Mouse (Mus musculus): Measurements from ENCODE around the gene Ciao2b. TPM values are rescaled to one million over a fixed set of nuclear protein-coding genes. Genes with fewer than 3 reads are reported as not detected.
A peak's percentile ranks its signal among the peaks of the same experiment; 100 is the strongest.

Gene Ciao2b
- polyA plus RNA-seq, 1 experiment = 69.5 TPM

DNA sequence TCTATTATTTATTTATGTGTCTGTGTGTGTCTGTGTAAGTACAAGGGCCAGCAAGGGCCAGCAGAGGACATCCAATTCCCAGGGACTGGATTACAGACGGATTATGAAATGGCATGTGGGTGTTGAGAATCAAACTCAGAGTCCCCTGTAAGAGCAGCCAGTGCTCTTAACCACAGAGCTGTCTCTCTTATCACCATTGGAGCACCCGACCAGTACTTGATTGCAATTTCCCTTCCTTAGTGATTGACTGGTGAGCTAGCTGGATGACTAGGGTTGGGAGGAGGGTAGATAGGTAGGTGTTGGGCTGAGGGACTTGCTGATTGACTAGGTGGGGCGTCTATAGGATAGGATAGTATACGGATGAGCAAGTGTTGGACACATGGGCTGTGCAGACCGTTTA is 21.0 kb downstream of the Ciao2b start:
- DNase-seq (ENCODE audit: low spot score) = no peak

DNA sequence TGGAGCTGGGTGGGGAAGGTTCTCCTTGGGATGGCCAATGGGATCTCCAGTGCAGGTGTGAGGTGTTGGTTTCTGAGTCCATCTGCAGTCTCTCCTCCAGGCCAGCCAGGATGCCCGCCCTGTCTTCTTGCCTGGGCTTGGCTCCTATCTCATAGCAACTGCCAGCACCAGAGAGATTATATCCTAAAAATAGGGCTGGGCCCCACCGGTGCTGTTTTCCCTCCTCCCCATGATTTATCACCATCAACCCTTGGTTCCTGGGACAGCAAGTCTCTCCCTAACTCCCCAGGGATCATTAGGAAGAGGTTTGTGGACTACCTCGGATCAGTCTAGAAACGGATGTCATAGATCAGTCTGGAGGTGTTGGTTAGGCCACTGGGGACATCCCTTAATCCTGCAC is 28.6 kb downstream of the Ciao2b start:
- no peak for DNase-seq (ENCODE audit: low spot score)

DNA sequence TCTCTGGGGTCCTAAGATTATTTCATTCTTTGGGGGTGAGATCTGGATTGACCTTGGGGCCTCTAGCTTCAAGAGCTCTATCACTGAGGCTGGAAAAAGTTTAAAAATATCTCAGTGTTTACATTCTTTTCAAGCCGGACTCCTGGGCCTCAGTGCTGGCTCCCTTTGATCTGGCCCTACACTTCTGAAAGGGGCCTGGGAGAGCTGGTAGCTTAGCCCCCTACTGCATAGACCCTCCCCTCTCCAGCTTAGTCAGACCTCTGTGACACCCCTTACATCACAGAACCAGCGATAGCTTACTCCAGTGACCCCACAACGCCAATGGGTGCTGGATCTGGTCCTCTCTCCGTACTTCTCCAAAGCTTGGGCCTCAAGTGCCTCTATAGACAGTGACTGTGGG is 30.2 kb downstream of the Ciao2b start:
- DNase-seq (ENCODE audit: low spot score) = no peak

DNA sequence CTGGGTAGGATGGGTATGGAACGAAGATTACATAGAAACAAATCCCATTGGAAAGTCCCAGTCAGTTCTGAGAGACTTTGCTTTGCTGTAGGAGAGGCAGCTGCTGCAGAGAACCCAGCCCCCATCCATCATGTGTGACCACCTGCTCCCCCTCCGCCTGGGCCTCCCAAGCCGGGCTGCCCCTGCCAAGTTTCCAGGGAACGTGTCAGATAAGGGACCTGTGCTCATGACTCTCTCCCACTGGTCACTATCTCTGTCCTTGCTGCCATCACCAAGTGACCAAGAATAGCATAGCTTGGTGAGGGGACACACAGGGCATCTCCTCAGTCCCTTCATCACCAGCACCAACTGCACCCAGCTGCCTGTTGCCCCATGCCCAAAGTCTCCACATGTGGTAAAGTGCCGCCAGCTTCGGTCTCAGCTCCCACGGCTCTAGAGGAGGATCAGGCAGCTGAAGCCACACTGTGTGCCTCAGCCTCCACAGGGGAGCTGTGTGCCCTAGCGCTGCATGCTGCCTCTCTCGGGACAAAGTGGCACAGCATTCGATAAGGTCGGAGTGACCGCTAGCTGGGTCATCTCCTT is 31.5 kb downstream of the Ciao2b start:
- no peak for DNase-seq (ENCODE audit: low spot score)

DNA sequence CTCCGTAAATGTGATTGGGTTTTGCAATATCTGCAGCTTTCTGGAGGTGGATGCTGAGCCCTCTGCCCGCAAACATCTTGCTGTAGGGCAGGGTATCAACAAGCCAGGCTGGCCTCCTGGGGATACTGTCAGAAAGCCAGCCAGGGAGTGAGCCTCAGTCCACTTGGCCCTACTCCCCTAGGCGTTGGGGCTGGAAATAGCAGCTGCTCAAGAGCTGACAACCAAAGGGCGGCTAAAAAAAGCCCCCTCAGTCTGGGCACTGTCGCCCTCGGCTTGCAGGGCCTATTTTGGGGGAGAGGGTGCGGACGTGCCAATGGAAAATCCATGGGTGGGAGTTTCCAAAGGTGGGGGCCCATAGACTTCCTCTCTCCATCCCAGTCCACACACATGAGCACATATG is 32.5 kb downstream of the Ciao2b start:
- DNase-seq (ENCODE audit: low spot score) = no peak

DNA sequence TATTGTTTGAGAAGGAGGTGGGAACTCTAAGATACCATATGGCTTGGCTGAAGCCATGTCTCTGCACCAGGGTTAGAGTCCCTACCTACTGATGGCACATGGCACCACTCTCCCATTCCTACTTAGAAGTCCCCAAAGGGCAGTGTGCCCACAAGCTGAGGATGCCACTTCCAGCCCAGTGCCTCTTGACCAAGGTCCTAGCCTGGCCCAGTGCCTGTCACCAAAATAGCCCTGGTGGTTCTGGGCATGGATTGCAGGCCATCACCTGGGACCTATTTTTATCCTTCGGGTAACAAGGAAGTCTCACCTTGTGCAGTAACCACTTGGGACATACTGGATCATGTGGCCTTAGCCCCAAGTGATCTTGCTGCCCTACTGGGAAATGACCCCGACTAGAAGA is 33.8 kb downstream of the Ciao2b start:
- no peak for DNase-seq (ENCODE audit: low spot score)

DNA sequence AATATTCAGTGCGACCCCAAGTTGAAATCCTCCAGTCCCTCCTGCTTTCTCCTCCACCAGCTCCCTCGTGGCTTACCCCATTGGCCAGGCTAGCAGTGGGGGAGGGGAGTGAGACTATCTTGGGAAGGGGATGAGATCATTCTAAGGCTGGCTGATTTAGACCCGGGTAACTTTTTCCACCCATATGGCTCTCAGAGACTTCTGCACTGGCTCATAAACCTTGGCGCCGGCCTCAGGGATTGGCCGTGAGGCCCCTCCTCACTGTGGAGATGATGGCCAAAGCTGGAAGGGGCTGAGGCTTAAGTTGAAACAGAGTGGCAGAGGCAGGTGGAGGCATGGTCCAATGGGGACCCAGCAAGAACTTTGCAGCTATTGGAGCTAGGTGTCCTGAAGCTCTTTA is 35.4 kb downstream of the Ciao2b start:
- no peak for DNase-seq (ENCODE audit: low spot score)

DNA sequence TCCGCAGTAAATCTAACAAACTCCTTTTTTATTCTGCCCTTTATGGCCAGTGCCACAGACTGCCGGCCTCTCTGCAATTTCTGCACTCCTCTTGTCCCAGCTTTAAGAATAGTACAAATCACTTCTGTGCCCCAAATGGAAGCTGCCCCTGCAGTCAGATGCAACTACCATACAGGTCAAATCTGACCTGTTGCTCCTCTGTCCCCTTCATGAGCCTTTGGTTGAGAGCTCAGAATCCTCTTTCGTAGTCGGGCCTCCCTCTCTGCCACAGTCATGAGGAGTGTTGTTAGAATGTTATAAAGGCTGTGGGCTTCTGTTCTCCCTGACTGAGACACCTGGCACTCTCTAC is 38.5 kb downstream of the Ciao2b start:
- no peak for DNase-seq (ENCODE audit: low spot score)

DNA sequence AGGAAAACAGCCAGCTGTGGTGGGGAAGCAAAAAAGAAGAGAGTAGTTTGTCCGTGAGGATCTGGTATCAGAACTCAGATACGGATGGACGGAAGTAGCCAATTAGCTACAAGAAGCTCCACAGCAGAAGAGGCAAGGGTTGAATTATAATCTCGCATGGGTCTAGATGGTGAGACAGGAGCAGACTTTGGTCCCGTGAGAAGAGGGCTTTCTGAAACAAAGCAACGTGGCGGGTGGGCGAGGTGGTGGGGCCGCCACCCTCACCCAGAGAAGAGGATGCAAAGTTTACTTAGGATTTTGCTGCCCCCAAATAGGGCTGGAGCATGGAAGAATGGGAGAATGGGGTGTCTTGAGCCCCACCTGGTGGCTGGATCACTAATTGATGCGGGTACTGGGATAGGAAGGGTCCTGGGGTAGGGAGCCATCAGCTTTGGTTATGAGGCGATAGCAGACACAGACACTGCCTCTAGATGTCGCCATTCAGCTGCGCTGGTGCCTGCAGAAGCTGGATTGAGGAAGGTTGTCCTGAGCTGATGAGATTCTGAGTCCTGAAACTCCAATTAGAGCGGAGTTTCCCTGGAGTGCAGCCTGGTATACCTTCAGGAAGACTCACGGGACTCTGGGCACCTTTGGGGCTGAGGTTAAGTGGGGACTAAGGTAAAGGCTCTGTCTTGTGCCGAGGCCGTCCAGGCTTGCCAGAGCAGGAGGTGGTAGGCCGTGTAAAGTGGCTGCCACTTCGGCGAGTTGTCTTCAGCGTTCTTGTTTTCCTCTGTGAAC is 39.1 kb downstream of the Ciao2b start:
- peak; percentile 52 for DNase-seq (ENCODE audit: low spot score)

DNA sequence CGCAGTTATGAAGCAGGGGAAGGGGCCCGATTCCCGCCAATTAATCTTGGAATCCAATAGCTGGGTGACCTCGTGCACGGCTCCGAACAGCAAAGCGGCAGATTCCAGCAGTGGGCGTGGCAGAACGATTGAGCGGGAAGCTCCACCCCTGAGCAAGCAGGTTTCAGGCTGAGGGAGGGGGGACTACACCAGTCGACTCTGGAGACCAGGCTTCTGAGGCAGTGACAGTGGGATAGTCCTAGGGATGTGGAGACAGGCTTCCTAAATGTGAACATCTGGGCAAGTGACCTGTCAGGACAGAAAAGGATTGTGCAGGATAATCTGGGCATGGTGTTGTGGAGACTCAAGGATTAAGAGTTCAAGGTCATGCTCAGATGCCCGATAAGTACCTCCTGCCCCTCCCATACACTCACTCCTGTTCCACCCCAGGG is 39.8 kb downstream of the Ciao2b start:
- DNase-seq (ENCODE audit: low spot score) = no peak

DNA sequence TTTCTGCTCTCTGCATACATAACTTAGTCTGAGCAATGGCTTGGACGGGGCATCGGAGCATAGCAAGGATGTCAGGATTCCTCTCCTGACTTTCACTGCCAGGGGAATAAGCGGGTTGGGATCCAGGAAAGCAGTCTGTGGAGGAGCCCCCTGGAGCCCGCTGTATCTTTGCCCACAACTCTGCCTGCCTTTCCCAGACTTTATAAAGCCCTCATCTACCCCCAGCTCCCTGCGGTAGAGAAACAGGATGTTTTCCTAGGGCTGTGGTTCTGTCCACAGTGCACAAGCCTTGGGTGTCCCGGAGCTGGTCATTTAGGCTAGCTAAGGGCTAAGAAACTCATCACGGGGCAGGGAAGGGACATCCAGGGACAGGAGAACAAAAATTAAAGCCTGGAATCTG is 40.4 kb downstream of the Ciao2b start:
- DNase-seq (ENCODE audit: low spot score) = no peak

DNA sequence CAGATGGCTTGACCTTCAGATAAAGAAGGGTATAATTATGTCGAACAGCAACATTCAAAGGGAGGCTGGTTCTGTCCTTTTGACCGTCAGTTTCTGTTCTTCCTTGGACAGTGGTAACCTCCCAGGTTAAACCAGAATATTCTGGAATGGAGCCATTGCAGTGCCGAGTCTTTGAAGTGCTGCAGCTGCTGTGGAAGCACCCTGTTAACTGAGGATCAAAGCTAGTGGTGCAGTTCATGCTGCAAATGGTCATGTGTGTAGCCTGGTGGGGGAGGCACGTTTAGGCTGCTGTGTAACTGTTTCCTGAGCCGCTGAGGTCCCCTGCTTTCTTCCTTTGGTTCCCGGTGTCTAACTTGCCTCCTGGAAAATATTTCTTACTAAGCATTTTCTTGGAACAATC is 43.3 kb downstream of the Ciao2b start:
- DNase-seq (ENCODE audit: low spot score) = no peak

DNA sequence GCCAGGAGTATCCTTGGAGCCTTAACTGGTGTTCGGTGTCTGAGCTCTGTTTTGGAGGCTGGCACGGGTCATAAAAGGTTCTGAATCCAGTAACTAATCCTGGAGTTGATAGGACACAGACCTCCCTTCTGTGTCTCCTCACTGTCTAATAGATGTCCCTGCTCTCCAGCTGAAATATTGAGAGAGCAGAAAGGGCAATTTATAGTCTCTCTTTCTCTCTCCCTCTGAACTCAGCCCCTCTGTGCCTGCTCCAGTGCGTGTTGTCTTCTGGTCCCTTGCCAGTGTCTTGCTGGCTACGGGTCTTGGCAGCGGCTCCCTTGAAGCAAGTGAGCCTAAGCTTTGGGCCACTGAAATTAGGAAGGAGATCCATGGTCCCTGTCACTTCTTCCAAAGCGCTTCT is 44.1 kb downstream of the Ciao2b start:
- DNase-seq (ENCODE audit: low spot score) = no peak

DNA sequence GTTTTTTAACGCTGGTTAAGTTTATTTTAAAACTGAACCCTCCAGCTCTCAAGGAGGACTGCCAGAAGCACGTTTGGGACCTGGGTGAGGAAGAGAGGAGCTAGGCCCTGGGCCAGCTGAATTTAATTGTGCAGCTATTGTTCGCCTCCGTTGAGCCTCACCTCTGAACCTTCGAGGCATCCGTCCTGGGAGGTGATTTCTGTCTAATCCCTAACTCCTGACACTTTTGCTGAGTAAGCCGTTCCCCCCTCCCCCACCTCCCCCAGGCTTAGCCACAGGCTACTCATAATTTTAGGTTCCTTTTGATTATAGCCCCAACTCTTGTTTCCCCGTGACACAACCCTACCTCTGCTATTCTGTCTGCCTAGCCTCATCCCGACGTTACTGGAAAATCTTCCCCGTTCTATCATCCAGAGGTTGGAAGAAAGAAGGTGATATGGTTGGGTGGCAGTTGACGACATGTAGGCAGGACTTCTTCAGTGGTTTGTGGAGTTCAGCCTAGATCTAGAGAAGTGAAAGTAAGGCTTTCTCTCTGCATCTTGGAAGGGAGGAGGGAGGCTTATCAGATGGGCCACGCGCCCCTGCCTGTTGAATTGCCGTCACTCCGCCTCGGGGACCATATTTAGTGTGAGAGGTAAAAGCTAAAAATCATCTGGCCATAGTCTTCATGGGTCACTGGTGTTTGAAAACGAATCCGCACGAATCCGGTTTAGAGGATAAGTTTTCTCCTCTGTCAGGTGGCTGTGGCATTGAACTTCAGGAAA is 45.8 kb downstream of the Ciao2b start:
- DNase-seq (ENCODE audit: low spot score) = no peak

DNA sequence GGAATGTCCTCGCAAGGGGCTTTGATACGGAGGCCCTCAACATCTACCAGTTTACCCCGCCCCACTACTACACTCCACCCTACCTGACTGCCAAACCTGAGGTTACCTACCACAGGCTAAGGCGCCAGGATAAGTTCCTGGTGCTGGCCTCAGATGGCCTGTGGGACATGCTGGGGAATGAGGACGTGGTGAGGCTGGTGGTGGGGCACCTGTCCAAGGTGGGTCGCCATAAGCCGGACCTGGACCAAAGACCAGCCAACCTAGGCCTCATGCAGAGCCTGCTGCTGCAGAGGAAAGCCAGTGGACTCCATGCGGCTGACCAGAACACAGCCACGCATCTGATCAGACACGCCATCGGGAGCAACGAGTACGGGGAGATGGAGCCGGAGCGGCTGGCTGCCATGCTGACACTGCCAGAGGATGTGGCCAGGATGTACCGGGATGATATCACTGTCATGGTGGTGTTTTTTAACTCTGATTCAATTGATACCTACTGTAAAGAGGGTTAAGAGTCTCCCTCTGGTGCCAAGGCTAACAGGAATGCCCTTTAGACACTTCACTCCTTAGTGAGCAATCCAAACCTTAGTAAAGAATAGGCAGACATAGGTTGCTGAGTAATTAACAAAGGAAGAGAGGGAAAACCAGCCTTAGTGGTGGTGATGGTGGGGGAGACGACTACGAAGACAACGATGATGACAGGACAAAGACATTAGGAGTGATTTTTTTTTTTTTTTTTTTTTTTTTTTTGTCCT is 47.0 kb downstream of the Ciao2b start:
- DNase-seq (ENCODE audit: low spot score) = no peak

DNA sequence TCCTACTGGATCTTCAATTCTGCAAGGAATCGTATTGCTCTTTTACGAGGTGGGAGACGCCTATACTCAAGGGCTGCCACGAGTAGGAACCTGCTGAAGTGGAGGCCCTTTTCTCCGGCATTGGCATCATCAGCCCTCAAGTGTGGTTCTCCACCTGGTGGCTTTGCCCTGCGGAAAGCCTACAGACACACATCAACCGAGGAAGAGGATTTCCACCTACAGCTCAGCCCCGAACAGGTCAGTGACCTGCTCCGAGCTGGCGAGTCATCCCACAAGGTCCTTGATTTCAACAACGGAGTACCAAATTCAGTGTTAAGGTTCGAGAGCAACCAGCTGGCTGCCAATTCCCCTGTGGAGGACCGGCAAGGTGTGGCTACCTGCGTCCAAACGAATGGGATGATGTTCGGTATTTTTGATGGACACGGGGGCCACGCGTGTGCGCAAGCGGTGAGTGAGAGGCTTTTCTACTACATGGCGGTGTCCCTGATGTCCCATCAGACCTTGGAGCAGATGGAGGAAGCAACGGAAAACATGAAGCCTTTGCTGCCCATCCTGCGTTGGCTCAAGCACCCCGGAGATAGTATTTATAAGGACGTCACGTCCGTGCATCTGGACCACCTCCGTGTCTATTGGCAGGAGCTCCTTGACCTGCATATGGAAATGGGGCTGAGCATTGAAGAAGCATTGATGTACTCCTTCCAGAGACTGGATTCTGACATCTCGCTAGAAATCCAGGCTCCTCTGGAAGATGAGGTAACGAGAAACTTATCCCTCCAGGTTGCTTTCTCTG is 48.0 kb downstream of the Ciao2b start:
- DNase-seq (ENCODE audit: low spot score) = no peak

DNA sequence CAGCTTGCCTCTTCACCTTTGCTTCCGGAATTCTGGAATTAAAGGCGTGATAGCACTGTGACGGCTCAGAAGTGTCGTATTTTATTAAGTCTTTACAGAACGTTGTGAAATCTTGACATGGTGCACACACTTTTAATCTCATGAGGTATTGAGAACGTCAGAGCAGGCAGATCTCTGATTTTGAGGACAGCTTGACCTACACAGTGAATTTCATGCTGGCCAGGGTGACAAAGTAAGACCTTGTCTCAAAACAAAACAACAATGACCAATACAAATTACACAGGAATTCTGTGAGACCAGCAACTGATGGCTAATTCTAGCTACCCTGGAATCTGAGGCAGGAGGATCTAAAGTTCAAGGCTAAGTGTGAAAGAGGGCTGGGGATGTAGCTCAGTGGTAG is 49.2 kb downstream of the Ciao2b start:
- no peak for DNase-seq (ENCODE audit: low spot score)

DNA sequence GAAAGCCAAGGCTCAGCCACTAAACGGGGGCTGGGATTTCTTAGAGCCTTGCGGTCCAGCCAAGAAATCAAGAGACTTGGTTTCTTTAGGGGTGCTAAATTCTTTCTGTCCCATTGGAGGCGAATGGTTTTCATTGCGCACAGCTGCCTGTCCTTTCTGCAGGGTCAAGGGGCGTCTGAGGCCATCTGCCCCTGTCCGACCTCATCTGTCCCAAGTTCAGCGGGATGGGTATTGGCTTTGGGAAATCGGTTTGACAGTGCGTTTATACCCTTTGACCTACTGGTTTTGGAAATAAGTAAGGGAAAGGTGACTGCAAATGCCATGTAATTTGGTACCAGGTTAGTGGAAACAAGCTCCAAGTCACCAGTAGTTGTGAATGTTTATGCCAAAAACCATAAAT is 49.9 kb downstream of the Ciao2b start:
- no peak for DNase-seq (ENCODE audit: low spot score)

DNA sequence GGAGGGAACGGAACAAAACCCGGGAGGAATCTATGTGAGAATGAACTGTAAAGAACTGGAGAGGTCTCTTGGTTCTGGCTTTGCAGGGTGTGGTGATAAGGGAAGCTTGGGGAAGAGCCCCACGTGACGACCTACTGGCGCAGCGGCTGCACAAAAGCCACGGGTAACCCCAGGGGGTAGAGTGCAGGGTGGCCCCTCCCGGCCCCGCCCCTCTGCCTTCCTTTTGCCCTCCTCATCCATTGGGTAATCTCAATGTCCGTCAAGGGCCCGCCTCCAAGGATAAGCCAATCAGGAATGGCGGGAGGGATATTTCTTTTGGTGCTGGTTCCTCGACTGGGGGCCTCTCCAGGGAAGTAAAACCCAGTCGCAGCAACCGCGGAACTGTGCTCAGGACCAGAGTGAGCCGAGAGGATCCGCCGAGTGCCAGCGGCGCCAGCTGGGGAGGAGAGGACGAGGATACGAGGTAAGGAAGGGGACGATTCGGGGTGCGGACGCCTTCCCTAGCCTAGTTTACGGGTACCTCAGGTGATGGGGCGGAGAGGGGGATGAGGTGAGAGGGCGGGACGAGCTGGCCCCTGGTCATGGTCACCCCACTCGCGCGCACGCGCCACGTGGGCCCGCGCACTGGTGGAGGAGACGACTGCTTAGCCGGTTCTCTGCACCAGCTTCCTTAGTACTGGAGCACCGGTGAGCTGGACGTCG is 50.5 kb downstream of the Ciao2b start, which contains the start of gene Pdp2:
TSS of gene Pdp2 (plus strand) at position 319 of the 702 bp plus-strand sequence.
- DNase-seq (ENCODE audit: low spot score) = peak; percentile 84

DNA sequence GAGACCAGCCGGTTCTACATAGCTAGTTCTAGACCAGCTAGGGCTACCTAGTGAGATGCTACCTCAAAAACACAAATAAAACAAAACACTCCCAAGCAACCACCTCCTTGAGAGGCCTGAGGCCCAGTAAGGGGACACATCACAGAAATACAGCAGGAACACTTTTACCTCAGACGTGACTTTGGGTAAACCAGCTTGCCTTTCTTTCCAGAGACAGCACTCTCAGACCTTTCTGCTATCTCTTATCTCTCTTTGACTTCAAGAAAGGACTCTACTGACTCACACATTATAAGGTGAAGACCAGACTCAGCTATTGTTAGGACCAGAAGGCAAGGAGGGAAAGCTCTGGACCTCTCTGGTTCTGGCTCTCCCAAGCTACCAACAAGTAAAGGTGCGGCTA is 51.5 kb downstream of the Ciao2b start:
- no peak for DNase-seq (ENCODE audit: low spot score)

Measured in urinary bladder, adult 2 months (tissue).